Mouse (Mus musculus) lung, postnatal 36 days (tissue): ENCODE results near the gene Uts2.
A peak's percentile ranks its signal among the peaks of the same experiment; 100 is the strongest.

Experiments used
- DNase-seq: peaks from one replicate; pipeline ENCODE4 v3.0.0; 2022; ENCODE audit warnings: mixed read lengths

Uts2 gene

GRCm38 (mm10) chr4:150996797-150997196, at the start of gene Uts2:
Gene Uts2, plus strand, starts transcription at chr4:150997097.
- DNase-seq, result no peak

- DNase-seq, result no peak
These were observed 45.9 kb upstream of the Uts2 start for GRCm38 (mm10) chr4:150950972-150951371.

GRCm38 (mm10) chr4:150956369-150957105, 40.4 kb upstream of the Uts2 start:
- no peak for DNase-seq

- no peak for DNase-seq
These were observed 39.8 kb upstream of the Uts2 start for GRCm38 (mm10) chr4:150957106-150957458.

GRCm38 (mm10) chr4:150958536-150958935, 38.4 kb upstream of the Uts2 start:
- no peak for DNase-seq

GRCm38 (mm10) chr4:150962231-150962630, 34.7 kb upstream of the Uts2 start:
- DNase-seq, result peak; percentile 58

- no peak for DNase-seq
These were observed 33.2 kb upstream of the Uts2 start for GRCm38 (mm10) chr4:150963711-150964110.

GRCm38 (mm10) chr4:150964635-150965554, 32.0 kb upstream of the Uts2 start:
- DNase-seq, result peak; percentile 94

- DNase-seq, result no peak
These were observed 31.3 kb upstream of the Uts2 start for GRCm38 (mm10) chr4:150965555-150965951.

- DNase-seq, result peak; percentile 82
These were observed 30.3 kb upstream of the Uts2 start for GRCm38 (mm10) chr4:150966556-150966955.

- DNase-seq, result no peak
These were observed 27.9 kb upstream of the Uts2 start for GRCm38 (mm10) chr4:150968956-150969355.

GRCm38 (mm10) chr4:150973264-150973663, 23.6 kb upstream of the Uts2 start:
- DNase-seq, result no peak

GRCm38 (mm10) chr4:150975145-150975544, 21.8 kb upstream of the Uts2 start:
- peak; percentile 71 for DNase-seq

- no peak for DNase-seq
These were observed 18.6 kb upstream of the Uts2 start for GRCm38 (mm10) chr4:150978156-150978910.

- no peak for DNase-seq
These were observed 17.4 kb upstream of the Uts2 start for GRCm38 (mm10) chr4:150979455-150979854.

GRCm38 (mm10) chr4:150980153-150980552, 16.7 kb upstream of the Uts2 start:
- no peak for DNase-seq

GRCm38 (mm10) chr4:150990148-150990547, 6.7 kb upstream of the Uts2 start:
- peak; percentile 74 for DNase-seq

- DNase-seq, result no peak
These were observed 1.7 kb downstream of the Uts2 start for GRCm38 (mm10) chr4:150998626-150999025.

GRCm38 (mm10) chr4:151001397-151001796, 4.5 kb downstream of the Uts2 start:
- DNase-seq, result no peak

- DNase-seq, result no peak
These were observed 8.9 kb downstream of the Uts2 start for GRCm38 (mm10) chr4:151005656-151006318.

GRCm38 (mm10) chr4:151006945-151007344, 10.0 kb downstream of the Uts2 start:
- peak; percentile 66 for DNase-seq

- DNase-seq, result peak; percentile 67
These were observed 13.4 kb downstream of the Uts2 start for GRCm38 (mm10) chr4:151010316-151010715.

GRCm38 (mm10) chr4:151015946-151016345, 19.0 kb downstream of the Uts2 start:
- DNase-seq, result no peak
